Mouse (Mus musculus): ENCODE measurements at regions not wholly inside any gene's neighbourhood (a gene's known extent, or its start where the extent isn't known, plus 50 kb on each side); places are given as distances from the start of the nearest gene placed in this dataset.

DNA sequence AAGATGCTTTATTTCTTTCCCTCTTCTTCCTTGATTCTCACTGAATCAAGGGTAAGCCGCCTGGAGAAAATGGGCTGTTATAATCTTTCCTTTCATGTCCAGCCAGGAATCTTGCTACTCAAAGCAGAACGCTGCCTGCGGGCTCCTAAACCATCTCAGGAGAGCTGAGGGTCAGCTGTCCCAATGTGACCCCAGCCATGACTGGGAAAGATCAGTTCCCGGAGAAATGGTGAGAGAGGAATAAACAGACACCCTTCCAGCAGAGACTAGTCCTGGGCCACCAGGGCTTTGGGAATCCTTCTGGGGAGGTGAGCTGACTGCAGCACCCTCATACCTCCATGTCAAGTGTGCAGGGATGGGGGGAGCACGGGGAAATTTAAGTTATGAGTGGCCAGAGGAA lies 195.4 kb upstream of the Dio3 start:
- TF ChIP-seq CTCF (IDR thresholded peaks at IDR 0.05; ENCODE audit: low read depth): no peak
- TF ChIP-seq EP300 (optimal IDR thresholded peaks at IDR 0.05): no peak

Data from stomach, postnatal 0 days (tissue).